Mouse (Mus musculus) forebrain, embryonic 11.5 days (tissue): ENCODE measurements around the gene Tmprss9. TPM values are rescaled to one million over a fixed set of nuclear protein-coding genes. Genes with fewer than 3 reads are reported as not detected.

ENCODE experiments used
- ATAC-seq: fragments of 200-750 bp; cut with Nextera tagmentation; replicated peaks from 2 replicates; pipeline ENCODE4 v1.8.0; 2017; ENCODE audit warnings: moderate TSS enrichment; ENCODE audit not compliant: low FRiP score
- DNase-seq: peaks from one replicate; pipeline ENCODE4 v3.0.0-alpha.2; 2017; ENCODE audit warnings: low spot score
- H3K27ac ChIP-seq: fragments of 300-500 bp; sonication (generic); 2 replicates; pipeline ENCODE4 v1.5.1; 2014; ENCODE audit warnings: low read depth, low read length
- H3K27me3 ChIP-seq: fragments of 300-500 bp; sonication (generic); 2 replicates; pipeline ENCODE4 v1.6.1; 2014; ENCODE audit warnings: mild to moderate bottlenecking, low read length, mixed read lengths; ENCODE audit not compliant: control insufficient read depth, insufficient read depth
- H3K36me3 ChIP-seq: fragments of 300-500 bp; sonication (generic); 2 replicates; pipeline ENCODE4 v1.6.1; 2014; ENCODE audit warnings: mild to moderate bottlenecking, low read length, moderate library complexity, mixed read lengths; ENCODE audit not compliant: control insufficient read depth, insufficient read depth
- H3K4me1 ChIP-seq: fragments of 300-500 bp; sonication (generic); replicated peaks from 2 replicates; pipeline ENCODE4 v1.6.1; 2014; ENCODE audit warnings: low read length, mixed read lengths; ENCODE audit not compliant: control insufficient read depth, insufficient read depth
- H3K4me2 ChIP-seq: fragments of 300-500 bp; sonication (generic); 2 replicates; pipeline ENCODE4 v1.6.1; 2014; ENCODE audit warnings: low read depth, mild to moderate bottlenecking, low read length, moderate library complexity, mixed read lengths; ENCODE audit not compliant: severe bottlenecking
- H3K4me3 ChIP-seq: fragments of 300-500 bp; sonication (generic); 2 replicates; pipeline ENCODE4 v1.5.1; 2014; ENCODE audit warnings: low read depth, low read length
- H3K9ac ChIP-seq: fragments of 300-500 bp; sonication (generic); 2 replicates; pipeline ENCODE4 v1.6.1; 2014; ENCODE audit warnings: low read length
- H3K9me3 ChIP-seq: fragments of 300-500 bp; sonication (generic); 2 replicates; pipeline ENCODE4 v1.6.1; 2016; ENCODE audit warnings: low read length, mixed read lengths; ENCODE audit not compliant: control insufficient read depth
- WGBS: fragments of 180-500 bp; shearing (Covaris S2); extraction: QIAGEN DNeasy Blood & Tissue Kit; methylation state at CpG from one replicate; pipeline ENCODE4 v1.1.7; 2014; 5-methylcytosine and 5-hydroxymethylcytosine counted together
- polyA plus RNA-seq: library from polyadenylated mRNA; unstranded; fragments of >200 nt; fragmentation: Nextera tagmentation; extraction: Ambion mirVana; gene quantifications from 2 replicates; pipeline ENCODE4 v1.2.1, GENCODE M21; 2014

Gene Tmprss9
- polyA plus RNA-seq, 1 experiment from 2014 or later, result 0.08 TPM

GRCm38 (mm10) chr10:80862305-80862704, 9.3 kb upstream of the Tmprss9 start:
- Histone ChIP-seq H3K36me3 (no peaks in the 10 kb centered on the region; the same call in 1 of the 2 replicates), H3K9me3 (no peaks in the 10 kb centered on the region), H3K4me2 (no peak overlapping the region), H3K4me1 (peaks cover 3% of the 10 kb centered on the region; the same call in 1 of the 2 replicates), H3K27ac (no peak overlapping the region), H3K4me3 (no peak overlapping the region), H3K27me3 (no peaks in the 10 kb centered on the region), H3K9ac (no peak overlapping the region)
- DNase-seq (no peak), ATAC-seq (no peak)
- 95% methylated on average over 5 of the region's 5 CpGs for WGBS

- H3K4me1 ChIP-seq, result no peaks in the 10 kb centered on the region
- no peak overlapping the region for H3K4me2 ChIP-seq
- no peaks in the 10 kb centered on the region for H3K27me3 ChIP-seq
- no peak overlapping the region for H3K4me3 ChIP-seq
- 87% methylated on average over 16 of the region's 16 CpGs for WGBS
- no peaks in the 10 kb centered on the region for H3K9me3 ChIP-seq
- no peak for ATAC-seq
- H3K27ac ChIP-seq, result no peak overlapping the region
- no peak overlapping the region for H3K9ac ChIP-seq
- DNase-seq, result no peak
- H3K36me3 ChIP-seq, result no peaks in the 10 kb centered on the region; the same call in 1 of the 2 replicates
Observed at GRCm38 (mm10) chr10:80864446-80864845, 7.2 kb upstream of the Tmprss9 start.

GRCm38 (mm10) chr10:80870993-80871392, 655 bp upstream of the Tmprss9 start:
- Histone ChIP-seq H3K4me3 (no peak overlapping the region), H3K27ac (no peak overlapping the region), H3K4me1 (no peaks in the 10 kb centered on the region), H3K36me3 (no peaks in the 10 kb centered on the region), H3K27me3 (no peaks in the 10 kb centered on the region), H3K9me3 (no peaks in the 10 kb centered on the region), H3K9ac (no peak overlapping the region), H3K4me2 (no peak overlapping the region)
- ATAC-seq, result no peak
- no peak for DNase-seq
- WGBS, result 90% methylated on average over 1 of the region's 6 CpGs

GRCm38 (mm10) chr10:80874035-80874434, 2.4 kb downstream of the Tmprss9 start:
- H3K4me1 ChIP-seq, result 0 out of 2 replicates have a peak, but pooled peaks cover 2% of the 10 kb centered on the region
- no peak overlapping the region for H3K27ac ChIP-seq
- no peaks in the 10 kb centered on the region for H3K36me3 ChIP-seq
- ATAC-seq (no peak), DNase-seq (no peak)
- WGBS, result 80% methylated on average over 9 of the region's 9 CpGs
- H3K9me3 ChIP-seq, result no peaks in the 10 kb centered on the region
- no peaks in the 10 kb centered on the region for H3K27me3 ChIP-seq
- H3K4me2 ChIP-seq, result no peak overlapping the region
- H3K9ac ChIP-seq, result no peak overlapping the region
- no peak overlapping the region for H3K4me3 ChIP-seq

- ATAC-seq (0 out of 2 replicates have a peak, but pooled peaks have one; percentile 29), DNase-seq (peak; percentile 78)
- no peaks in the 10 kb centered on the region for H3K27me3 ChIP-seq
- 32% methylated on average over 5 of the region's 5 CpGs for WGBS
- no peak overlapping the region; the same call in 1 of the 2 replicates for H3K9ac ChIP-seq
- H3K27ac ChIP-seq, result no peak overlapping the region
- H3K4me2 ChIP-seq, result no peak overlapping the region
- no peak overlapping the region for H3K4me3 ChIP-seq
- no peaks in the 10 kb centered on the region for H3K36me3 ChIP-seq
- H3K9me3 ChIP-seq, result no peaks in the 10 kb centered on the region
- 0 out of 2 replicates have a peak, but pooled peaks cover 2% of the 10 kb centered on the region for H3K4me1 ChIP-seq
Observed at GRCm38 (mm10) chr10:80876028-80876427, 4.4 kb downstream of the Tmprss9 start.

GRCm38 (mm10) chr10:80876594-80876993, 4.9 kb downstream of the Tmprss9 start:
- no peaks in the 10 kb centered on the region for H3K9me3 ChIP-seq
- WGBS, result 22% methylated on average over 3 of the region's 3 CpGs

GRCm38 (mm10) chr10:80880131-80880641, 8.5 kb downstream of the Tmprss9 start:
- no peaks in the 10 kb centered on the region for H3K36me3 ChIP-seq
- no peaks in the 10 kb centered on the region for H3K9me3 ChIP-seq
- DNase-seq, result peak; percentile 85
- no peaks in the 10 kb centered on the region for H3K27me3 ChIP-seq
- ATAC-seq, result 0 out of 2 replicates have a peak, but pooled peaks have one; percentile 45
- H3K9ac ChIP-seq, result no peak overlapping the region
- no peak overlapping the region for H3K4me3 ChIP-seq
- WGBS, result 24% methylated on average over 5 of the region's 5 CpGs
- no peak overlapping the region for H3K4me2 ChIP-seq
- no peak overlapping the region for H3K27ac ChIP-seq
- 0 out of 2 replicates have a peak, but pooled peaks cover 2% of the 10 kb centered on the region for H3K4me1 ChIP-seq

More at GRCm38 (mm10) chr10:80876594-80876993, 4.9 kb downstream of the Tmprss9 start:
- no peak overlapping the region; the same call in 1 of the 2 replicates for H3K9ac ChIP-seq
- H3K27ac ChIP-seq, result no peak overlapping the region
- no peak for ATAC-seq
- H3K27me3 ChIP-seq, result no peaks in the 10 kb centered on the region
- DNase-seq, result no peak
- H3K4me3 ChIP-seq, result no peak overlapping the region
- 0 out of 2 replicates have a peak, but pooled peaks cover 2% of the 10 kb centered on the region for H3K4me1 ChIP-seq
- H3K36me3 ChIP-seq, result no peaks in the 10 kb centered on the region
- no peak overlapping the region for H3K4me2 ChIP-seq

- no peak overlapping the region for H3K4me3 ChIP-seq
- H3K4me2 ChIP-seq, result no peak overlapping the region
- 0 out of 2 replicates have a peak, but pooled peaks cover 2% of the 10 kb centered on the region for H3K4me1 ChIP-seq
- no peak for ATAC-seq
- DNase-seq, result no peak
- no peak overlapping the region for H3K9ac ChIP-seq
- H3K36me3 ChIP-seq, result no peaks in the 10 kb centered on the region
- WGBS, result 72% methylated on average over 2 of the region's 2 CpGs
- no peak overlapping the region for H3K27ac ChIP-seq
- H3K9me3 ChIP-seq, result no peaks in the 10 kb centered on the region
- H3K27me3 ChIP-seq, result no peaks in the 10 kb centered on the region
Observed at GRCm38 (mm10) chr10:80880901-80881300, 9.3 kb downstream of the Tmprss9 start.

- WGBS, result 28% methylated on average over 10 of the region's 10 CpGs
- H3K36me3 ChIP-seq, result no peaks in the 10 kb centered on the region
- H3K4me3 ChIP-seq, result no peak overlapping the region
- H3K4me1 ChIP-seq, result 0 out of 2 replicates have a peak, but pooled peaks cover 2% of the 10 kb centered on the region
- ATAC-seq, result no peak
- H3K9me3 ChIP-seq, result no peaks in the 10 kb centered on the region
- no peak overlapping the region for H3K27ac ChIP-seq
- no peaks in the 10 kb centered on the region for H3K27me3 ChIP-seq
- no peak overlapping the region for H3K4me2 ChIP-seq
- DNase-seq, result peak; percentile 89
- H3K9ac ChIP-seq, result no peak overlapping the region
Observed at GRCm38 (mm10) chr10:80881301-80881700, 9.7 kb downstream of the Tmprss9 start.
